Mouse (Mus musculus): ENCODE results near the gene Yaf2.

GRCm38 (mm10) chr15:93287628-93288027 lies 49.1 kb downstream of the Yaf2 start:
- TF ChIP-seq GATA1 (IDR thresholded peaks at IDR 0.05; ENCODE audit: borderline replicate concordance, low read length) (no peak), FLI1 (IDR thresholded peaks at IDR 0.05; ENCODE audit: low read length) (no peak)
